Mouse (Mus musculus) testis, adult 10 weeks (tissue): ENCODE data around the gene Ccser2. TPM values are rescaled to one million over a fixed set of nuclear protein-coding genes. Genes with fewer than 3 reads are reported as not detected.

ENCODE experiments used
- polyA plus RNA-seq: library from polyadenylated mRNA; stranded (reverse); fragments of 350-450 nt; fragmentation: Illumina TruSeq; extraction: RNeasy Lipid Tissue Mini Kit (QIAGEN cat#74804); gene quantifications from one replicate; pipeline ENCODE4 v1.2.3, GENCODE M21; 2014; ENCODE audit warnings: low read depth, low replicate concordance

The Ccser2 gene
- polyA plus RNA-seq = 300 TPM

DNA sequence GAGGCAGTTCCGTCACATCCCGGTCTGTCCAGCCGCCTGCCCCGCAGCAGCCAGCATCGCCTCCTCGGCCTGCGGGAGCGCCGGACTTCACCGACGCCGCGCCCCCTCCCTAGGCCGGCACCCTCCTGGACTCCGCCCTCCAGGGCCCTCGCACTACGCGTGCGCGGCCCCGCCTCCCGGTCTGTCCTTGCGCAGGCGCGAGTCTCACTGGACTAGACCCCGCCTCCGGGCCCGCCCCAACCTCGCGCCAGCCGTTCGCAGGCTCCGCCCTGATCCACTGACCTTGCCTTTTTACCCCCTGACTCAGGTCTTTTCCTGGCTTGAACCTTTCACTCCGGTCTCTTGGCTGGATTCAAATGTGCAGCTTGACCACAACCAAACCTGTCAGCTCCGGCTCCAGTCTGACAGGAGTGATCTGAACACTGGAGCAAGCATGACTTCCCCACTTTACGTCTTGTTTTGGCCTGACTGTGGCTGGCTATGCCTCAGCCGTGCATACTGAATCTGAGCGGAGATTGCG, at the start of gene Ccser2:
TSS of gene Ccser2 (minus strand) at position 150 of the 520 bp plus-strand sequence.

Other genes with a start within 250 kb of the Ccser2 start
- not detected for gene Rgr, start 80.2 kb upstream of the Ccser2 start, polyA plus RNA-seq
- gene Lrit1, start 86.1 kb upstream of the Ccser2 start, polyA plus RNA-seq = 0.07 TPM
- gene Lrit2, start 99.2 kb upstream of the Ccser2 start, polyA plus RNA-seq = not detected
- 0.42 TPM for gene Cdhr1, start 129.6 kb upstream of the Ccser2 start, polyA plus RNA-seq
- 27.6 TPM for gene 2610528A11Rik, start 145.2 kb upstream of the Ccser2 start, polyA plus RNA-seq
- gene Ghitm, start 166.5 kb upstream of the Ccser2 start, polyA plus RNA-seq = 382 TPM